Mouse (Mus musculus) E14TG2a.4 (cell line): Measurements from ENCODE around the gene Cntfr.

Source experiments
- CTCF ChIP-seq: conservative IDR thresholded peaks from 2 replicates; pipeline ENCODE4 v1.5.1; 2014; ENCODE audit warnings: low read length
- NANOG ChIP-seq: IDR thresholded peaks from 2 replicates; pipeline ENCODE4 v1.6.1; 2014; ENCODE audit warnings: borderline replicate concordance, low read length, mixed read lengths
- POU5F1 ChIP-seq: IDR thresholded peaks from 2 replicates; pipeline ENCODE4 v1.6.1; 2014; ENCODE audit warnings: low read length, borderline replicate concordance

GRCm38 (mm10) chr4:41659556-41659955, 37.3 kb downstream of the Cntfr start:
- TF ChIP-seq CTCF: no peak
- no peak for TF ChIP-seq NANOG
- TF ChIP-seq POU5F1: no peak
